Mouse (Mus musculus) forebrain, embryonic 15.5 days (tissue): Measurements from ENCODE around the gene Ttc24. TPM values are rescaled to one million over a fixed set of nuclear protein-coding genes. Genes with fewer than 3 reads are reported as not detected.

ENCODE experiments used
- ATAC-seq: fragments of 200-750 bp; cut with Nextera tagmentation; replicated peaks from 2 replicates; pipeline ENCODE4 v1.8.0; 2017; ENCODE audit warnings: mild to moderate bottlenecking, moderate TSS enrichment, moderate library complexity
- H3K27ac ChIP-seq: fragments of 300-500 bp; sonication (generic); replicated peaks from 2 replicates; pipeline ENCODE4 v1.5.1; 2015; ENCODE audit warnings: mild to moderate bottlenecking, inconsistent platforms
- H3K27me3 ChIP-seq: fragments of 300-500 bp; sonication (generic); 2 replicates; pipeline ENCODE4 v1.6.1; 2015; ENCODE audit warnings: inconsistent platforms
- H3K36me3 ChIP-seq: fragments of 300-500 bp; sonication (generic); 2 replicates; pipeline ENCODE4 v1.6.1; 2015; ENCODE audit warnings: mild to moderate bottlenecking, inconsistent platforms
- H3K4me1 ChIP-seq: fragments of 300-500 bp; sonication (generic); 2 replicates; pipeline ENCODE4 v1.6.1; 2015; ENCODE audit warnings: inconsistent platforms
- H3K4me2 ChIP-seq: fragments of 300-500 bp; sonication (generic); replicated peaks from 2 replicates; pipeline ENCODE4 v1.6.1; 2015; ENCODE audit warnings: mild to moderate bottlenecking, inconsistent platforms
- H3K4me3 ChIP-seq: fragments of 300-500 bp; sonication (generic); 2 replicates; pipeline ENCODE4 v1.5.1; 2015; ENCODE audit warnings: mild to moderate bottlenecking, inconsistent platforms
- H3K9ac ChIP-seq: fragments of 300-500 bp; sonication (generic); replicated peaks from 2 replicates; pipeline ENCODE4 v1.6.1; 2015; ENCODE audit warnings: mild to moderate bottlenecking, inconsistent platforms
- H3K9me3 ChIP-seq: fragments of 300-500 bp; sonication (generic); 2 replicates; pipeline ENCODE4 v1.6.1; 2016; ENCODE audit warnings: inconsistent platforms
- whole genome bisulfite sequencing: fragments of 180-500 bp; shearing (Covaris S2); methylation state at CpG from one replicate; pipeline ENCODE4 v1.1.7; 2015; ENCODE audit warnings: mixed read lengths; 5-methylcytosine and 5-hydroxymethylcytosine counted together
- polyA plus RNA-seq: library from polyadenylated mRNA; unstranded; fragments of >200 nt; fragmentation: Nextera tagmentation; extraction: Ambion mirVana; gene quantifications from 2 replicates; pipeline ENCODE4 v1.2.1, GENCODE M21; 2015

Gene Ttc24
- polyA plus RNA-seq, 1 experiment from 2014 or later = not detected

- H3K36me3 ChIP-seq = no peaks in the 10 kb centered on the region
- no peak for ATAC-seq
- WGBS = 77% methylated on average over 8 of the region's 8 CpGs
- no peak overlapping the region for H3K9ac ChIP-seq
- no peak overlapping the region for H3K4me2 ChIP-seq
- H3K4me1 ChIP-seq = no peaks in the 10 kb centered on the region
- no peaks in the 10 kb centered on the region for H3K9me3 ChIP-seq
- H3K27ac ChIP-seq = no peak overlapping the region
- no peaks in the 10 kb centered on the region for H3K27me3 ChIP-seq
- H3K4me3 ChIP-seq = no peak overlapping the region
These were observed 3.3 kb downstream of the Ttc24 start for GRCm38 (mm10) chr3:88074766-88075165.

- H3K9me3 ChIP-seq = no peaks in the 10 kb centered on the region
- no peak overlapping the region for H3K9ac ChIP-seq
- no peaks in the 10 kb centered on the region for H3K27me3 ChIP-seq
- no peak for ATAC-seq
- no peak overlapping the region for H3K4me2 ChIP-seq
- H3K27ac ChIP-seq = no peak overlapping the region
- 78% methylated on average over 2 of the region's 2 CpGs for WGBS
- H3K4me1 ChIP-seq = no peaks in the 10 kb centered on the region
- no peaks in the 10 kb centered on the region for H3K36me3 ChIP-seq
- H3K4me3 ChIP-seq = no peak overlapping the region
These were observed 3.8 kb downstream of the Ttc24 start for GRCm38 (mm10) chr3:88074351-88074750.

DNA sequence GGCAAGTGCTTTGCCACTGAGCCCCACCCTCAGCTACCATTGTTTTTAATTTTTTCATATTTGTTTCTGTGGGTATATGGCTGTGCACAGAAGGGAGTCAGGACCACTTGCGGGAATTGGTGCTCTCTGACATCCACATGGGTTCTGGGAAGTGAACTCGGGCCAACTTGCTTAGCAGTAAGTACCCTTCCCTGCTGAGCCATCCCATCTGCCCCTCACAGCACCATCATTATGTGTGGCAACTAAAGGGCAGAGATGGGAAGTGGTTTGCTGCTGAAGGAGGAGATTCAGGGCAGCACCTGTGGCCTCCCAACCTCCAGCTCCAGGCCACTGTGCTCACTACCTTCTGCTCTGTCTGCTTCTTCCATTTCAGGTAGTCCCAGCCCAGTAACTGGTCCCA lies 4.5 kb downstream of the Ttc24 start:
- Histone ChIP-seq H3K4me3 (no peak overlapping the region), H3K4me2 (no peak overlapping the region), H3K27ac (no peak overlapping the region), H3K9ac (no peak overlapping the region), H3K27me3 (no peaks in the 10 kb centered on the region), H3K36me3 (no peaks in the 10 kb centered on the region), H3K9me3 (no peaks in the 10 kb centered on the region), H3K4me1 (no peaks in the 10 kb centered on the region)
- 82% methylated on average over 2 of the region's 2 CpGs for WGBS
- no peak for ATAC-seq

DNA sequence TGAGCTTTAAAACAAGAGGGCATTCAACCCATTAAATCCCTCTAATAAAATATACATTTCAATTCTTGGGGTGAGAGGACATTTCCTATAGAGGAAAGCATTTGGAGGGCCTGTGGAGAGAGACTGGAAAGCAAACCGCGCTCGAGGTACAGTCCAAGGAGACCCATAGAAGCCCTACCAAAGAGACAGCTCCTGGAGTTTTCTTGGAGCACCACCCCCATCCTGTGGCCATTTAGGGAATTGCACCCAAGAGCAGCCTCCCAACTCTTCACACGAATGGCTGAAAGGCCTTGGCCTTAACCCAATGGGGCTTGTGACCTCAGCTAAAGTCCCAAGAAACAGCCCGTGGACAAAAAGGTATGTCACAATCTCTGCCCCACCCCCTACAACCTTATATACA lies 6.3 kb downstream of the Ttc24 start:
- Histone ChIP-seq H3K9me3 (no peaks in the 10 kb centered on the region), H3K4me3 (no peak overlapping the region), H3K27ac (no peak overlapping the region), H3K27me3 (no peaks in the 10 kb centered on the region), H3K4me2 (no peak overlapping the region), H3K9ac (no peak overlapping the region), H3K4me1 (no peaks in the 10 kb centered on the region), H3K36me3 (no peaks in the 10 kb centered on the region)
- 1% methylated on average over 5 of the region's 5 CpGs for WGBS
- ATAC-seq = peak; percentile 67

DNA sequence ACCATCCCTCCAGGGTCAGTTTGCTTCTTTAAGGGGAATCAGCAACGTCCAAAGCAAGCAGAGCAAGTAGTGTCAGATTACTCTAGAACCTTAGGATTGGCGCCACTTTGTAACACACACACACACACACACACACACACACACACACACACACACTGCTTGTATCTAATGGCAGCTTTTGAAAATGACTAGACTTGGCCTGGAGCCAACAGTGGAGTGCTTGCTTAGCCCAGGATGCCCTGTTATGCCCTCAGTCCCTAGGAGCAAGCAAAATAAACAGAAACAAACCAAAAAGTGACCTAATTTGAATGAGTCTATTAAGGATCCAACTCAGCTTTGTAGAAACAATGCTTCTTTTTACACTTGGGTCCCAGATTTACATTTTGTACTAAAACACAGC lies 9.7 kb downstream of the Ttc24 start:
- H3K9ac ChIP-seq = no peak overlapping the region
- no peaks in the 10 kb centered on the region for H3K36me3 ChIP-seq
- H3K4me1 ChIP-seq = no peaks in the 10 kb centered on the region
- no peaks in the 10 kb centered on the region for H3K27me3 ChIP-seq
- no peak overlapping the region for H3K27ac ChIP-seq
- no peak overlapping the region for H3K4me2 ChIP-seq
- no peak overlapping the region for H3K4me3 ChIP-seq
- WGBS = 4% methylated on average over 2 of the region's 2 CpGs
- H3K9me3 ChIP-seq = no peaks in the 10 kb centered on the region
- ATAC-seq = no peak

DNA sequence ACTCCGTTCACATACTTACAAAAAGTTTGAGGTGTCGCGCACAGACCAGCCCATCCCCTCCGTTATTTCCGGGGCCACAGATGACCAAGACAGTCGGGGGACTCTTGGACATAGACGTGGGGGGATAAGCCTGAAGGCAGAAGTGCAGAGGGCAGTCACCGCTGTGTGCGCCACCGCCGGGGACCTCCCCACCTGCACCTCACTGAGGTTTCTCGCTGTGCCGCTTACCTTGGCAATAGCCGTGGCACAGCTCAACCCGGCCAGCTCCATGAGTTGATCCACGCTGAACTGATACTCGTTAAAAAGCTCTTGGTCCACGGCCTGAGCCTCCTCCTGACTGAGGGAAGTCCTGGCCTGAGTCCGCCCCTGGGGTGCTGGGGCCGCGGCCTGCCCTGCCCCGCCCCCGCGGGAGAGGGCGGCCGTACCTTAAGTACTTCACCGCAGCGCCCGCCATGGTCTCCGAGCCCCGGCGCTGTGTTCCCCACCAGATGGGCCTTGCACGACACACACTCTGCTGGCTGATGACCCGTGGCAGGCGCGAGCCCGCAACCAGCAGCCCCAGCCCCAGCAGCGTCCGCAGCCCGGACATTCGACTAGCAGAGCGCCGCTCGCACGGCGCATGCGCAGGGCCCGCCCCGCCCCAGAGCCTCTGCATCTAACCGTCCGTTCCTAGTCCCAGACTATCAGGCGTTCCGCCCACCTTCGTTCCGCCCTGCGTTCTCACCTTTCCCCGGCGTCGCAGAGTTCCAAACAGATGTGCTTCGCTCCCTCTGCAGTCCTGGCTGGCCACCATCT lies 20.0 kb downstream of the Ttc24 start, which contains the start of gene Naxe:
Gene Naxe (minus strand): TSS at position 594 of the 795 bp plus-strand sequence.
- H3K4me3 ChIP-seq = peak within 1 kb of the TSS; percentile 66
- ATAC-seq = peak; percentile 96
- peak within 1 kb of the TSS; percentile 82 for H3K9ac ChIP-seq
- peaks cover 30% of the 10 kb centered on the region for H3K36me3 ChIP-seq
- peak within 1 kb of the TSS; percentile 31; the same call in 1 of the 2 replicates for H3K27ac ChIP-seq
- WGBS = under 1% methylated on average over 60 of the region's 60 CpGs
- H3K4me2 ChIP-seq = peak within 1 kb of the TSS; percentile 89
- H3K27me3 ChIP-seq = no peaks in the 10 kb centered on the region
- H3K4me1 ChIP-seq = peaks cover 20% of the 10 kb centered on the region
- H3K9me3 ChIP-seq = no peaks in the 10 kb centered on the region

DNA sequence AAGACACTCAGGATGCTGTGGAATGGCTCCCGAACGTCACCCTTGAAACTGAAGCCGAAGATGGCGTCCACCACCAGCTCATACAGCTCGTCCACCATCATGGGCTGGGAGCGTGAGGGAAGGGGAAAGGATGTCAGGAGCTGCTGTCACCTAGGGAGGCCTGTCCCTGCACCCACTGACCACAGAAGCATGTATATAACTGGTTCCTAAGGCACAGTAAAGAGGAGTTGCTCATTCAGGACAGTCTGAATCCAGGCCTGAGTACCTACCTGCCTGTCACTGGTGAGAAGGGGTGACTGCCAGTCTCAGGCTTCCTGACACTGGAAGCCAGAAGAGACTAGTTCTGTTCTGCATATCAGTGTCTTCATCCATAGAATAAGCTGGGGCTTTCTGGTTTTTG lies 21.1 kb downstream of the Ttc24 start:
- Histone ChIP-seq H3K9me3 (no peaks in the 10 kb centered on the region), H3K4me2 (no peak overlapping the region), H3K27me3 (no peaks in the 10 kb centered on the region), H3K4me1 (peaks cover 20% of the 10 kb centered on the region), H3K4me3 (peak overlapping the region; percentile 66), H3K36me3 (peaks cover 41% of the 10 kb centered on the region), H3K9ac (0 out of 2 replicates have a peak overlapping the region, but pooled peaks have one; percentile 82), H3K27ac (no peak overlapping the region)
- no peak for ATAC-seq
- 86% methylated on average over 6 of the region's 6 CpGs for WGBS

DNA sequence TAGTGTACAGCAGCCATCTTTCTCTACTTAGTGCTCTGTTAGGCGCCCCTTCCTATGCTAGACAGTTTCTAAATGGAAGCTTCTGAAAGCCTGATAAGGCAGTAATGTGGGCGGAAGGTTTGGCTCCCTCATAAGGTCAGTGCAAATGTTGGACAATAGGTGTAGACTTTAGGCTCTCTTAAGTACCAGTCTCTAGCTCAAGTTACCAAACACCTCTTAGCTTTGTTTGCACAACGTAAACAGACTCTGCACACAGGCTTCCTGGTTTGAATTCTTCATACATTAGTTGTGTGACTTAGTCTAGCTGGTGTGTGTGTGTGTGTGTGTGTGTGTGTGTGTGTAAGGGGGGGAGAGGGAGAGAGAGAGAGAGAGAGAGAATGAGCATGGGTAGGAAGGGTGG lies 28.6 kb downstream of the Ttc24 start:
- Histone ChIP-seq H3K9ac (no peak overlapping the region), H3K36me3 (peaks cover 30% of the 10 kb centered on the region), H3K4me2 (no peak overlapping the region), H3K4me3 (no peak overlapping the region), H3K4me1 (peaks cover 3% of the 10 kb centered on the region; the same call in 1 of the 2 replicates), H3K27ac (no peak overlapping the region), H3K27me3 (no peaks in the 10 kb centered on the region), H3K9me3 (no peaks in the 10 kb centered on the region)
- no peak for ATAC-seq
- WGBS = 92% methylated on average over 3 of the region's 3 CpGs

GRCm38 (mm10) chr3:88042661-88043421 lies 35.3 kb downstream of the Ttc24 start, which contains the start of gene Gpatch4:
Gene Gpatch4, plus strand, starts transcription at chr3:88043108.
- Histone ChIP-seq H3K4me3 (peak within 1 kb of the TSS; percentile 95), H3K4me1 (peaks cover 14% of the 10 kb centered on the region), H3K36me3 (no peaks in the 10 kb centered on the region), H3K27me3 (peaks cover 13% of the 10 kb centered on the region; the same call in 1 of the 2 replicates), H3K4me2 (peak within 1 kb of the TSS; percentile 87), H3K9ac (peak within 1 kb of the TSS; percentile 57), H3K27ac (peak within 1 kb of the TSS; percentile 45), H3K9me3 (no peaks in the 10 kb centered on the region)
- WGBS = 12% methylated on average over 36 of the region's 36 CpGs
- peak; percentile 97 for ATAC-seq

- no peak for ATAC-seq
- 81% methylated on average over 1 of the region's 1 CpGs for WGBS
- Histone ChIP-seq H3K27me3 (peaks cover 23% of the 10 kb centered on the region), H3K9me3 (no peaks in the 10 kb centered on the region), H3K27ac (no peak overlapping the region), H3K4me1 (no peaks in the 10 kb centered on the region), H3K36me3 (no peaks in the 10 kb centered on the region), H3K4me3 (no peak overlapping the region), H3K4me2 (no peak overlapping the region), H3K9ac (no peak overlapping the region)
These were observed 42.4 kb downstream of the Ttc24 start for GRCm38 (mm10) chr3:88035561-88036293.

DNA sequence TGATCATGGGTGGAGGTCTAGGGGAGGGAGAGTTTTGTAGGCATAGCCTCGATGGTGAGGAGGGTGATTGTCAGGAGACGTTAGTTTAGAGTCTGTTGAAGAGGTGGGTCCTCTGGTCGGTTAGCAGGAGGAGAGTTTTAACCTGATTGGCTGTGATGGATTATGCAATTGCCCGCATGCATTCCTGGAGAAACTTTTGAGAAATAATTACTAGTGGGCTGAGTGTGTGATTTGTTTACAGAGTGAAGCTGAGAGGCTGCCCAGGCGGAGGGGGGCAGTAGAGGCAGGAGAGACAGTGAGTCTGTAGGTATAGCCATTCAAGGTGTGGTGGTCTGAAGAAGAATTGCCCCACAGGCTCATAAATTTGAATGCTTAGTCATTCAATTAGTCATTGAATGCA lies 44.6 kb downstream of the Ttc24 start:
- H3K9me3 ChIP-seq = no peaks in the 10 kb centered on the region

More for the DNA sequence above, 44.6 kb downstream of the Ttc24 start:
- H3K27me3 ChIP-seq = peaks cover 12% of the 10 kb centered on the region; the same call in 1 of the 2 replicates
- no peak overlapping the region for H3K27ac ChIP-seq
- H3K9ac ChIP-seq = no peak overlapping the region
- 76% methylated on average over 5 of the region's 5 CpGs for WGBS
- no peak for ATAC-seq
- no peaks in the 10 kb centered on the region for H3K36me3 ChIP-seq
- no peak overlapping the region for H3K4me2 ChIP-seq
- H3K4me3 ChIP-seq = no peak overlapping the region
- H3K4me1 ChIP-seq = no peaks in the 10 kb centered on the region
